Mouse (Mus musculus) testis, adult 2 months (tissue): ENCODE measurements at regions not wholly inside any gene's neighbourhood (a gene's known extent, or its start where the extent isn't known, plus 50 kb on each side); places are given as distances from the start of the nearest gene placed in this dataset.

Experiments
- CTCF ChIP-seq: fragments of 200-500 bp; IDR thresholded peaks from 2 replicates; pipeline ENCODE4 v1.5.1; 2012; ENCODE audit warnings: low read depth, mild to moderate bottlenecking, inconsistent platforms, low read length, moderate library complexity; ENCODE audit not compliant: control insufficient read depth, insufficient read depth, insufficient replicate concordance
- POLR2A ChIP-seq: fragments of 200-500 bp; IDR thresholded peaks from 2 replicates; pipeline ENCODE4 v1.6.1; 2012; ENCODE audit warnings: low read depth, mild to moderate bottlenecking, inconsistent platforms, low read length, moderate library complexity; ENCODE audit not compliant: control insufficient read depth

- TF ChIP-seq POLR2A, result no peak
- TF ChIP-seq CTCF, result no peak
These were observed 498.9 kb downstream of the Dok5 start for GRCm38 (mm10) chr2:171230536-171230935.
